Mouse (Mus musculus) liver, adult 2 months (tissue): ENCODE results near the gene Sco1. TPM values are rescaled to one million over a fixed set of nuclear protein-coding genes. Genes with fewer than 3 reads are reported as not detected.

Experiments used
- DNase-seq: peaks from one replicate; pipeline ENCODE4 v3.0.0-alpha.2; 2011; ENCODE audit warnings: low read depth, low spot score; ENCODE audit errors: extremely low read depth
- H3K27ac ChIP-seq: fragments of 200-500 bp; replicated peaks from 2 replicates; pipeline ENCODE4 v1.5.1; 2012; ENCODE audit warnings: low read depth, mild to moderate bottlenecking, control low read depth, inconsistent platforms, low read length; ENCODE audit not compliant: insufficient read depth
- H3K27me3 ChIP-seq: fragments of 200-500 bp; 2 replicates; pipeline ENCODE4 v1.6.1; 2012; ENCODE audit warnings: mild to moderate bottlenecking, moderate library complexity, low read length, inconsistent platforms; ENCODE audit not compliant: control insufficient read depth, insufficient read depth
- H3K36me3 ChIP-seq: fragments of 200-500 bp; 2 replicates; pipeline ENCODE4 v1.6.1; 2012; ENCODE audit warnings: low read length, inconsistent platforms; ENCODE audit not compliant: control insufficient read depth, insufficient read depth
- H3K4me1 ChIP-seq: fragments of 200-500 bp; 2 replicates; pipeline ENCODE4 v1.6.1; 2011; ENCODE audit warnings: low read length; ENCODE audit not compliant: control insufficient read depth, insufficient read depth
- H3K4me3 ChIP-seq: fragments of 200-500 bp; 2 replicates; pipeline ENCODE4 v1.5.1; 2011; ENCODE audit warnings: low read depth, mild to moderate bottlenecking, control low read depth, low read length, moderate library complexity; ENCODE audit not compliant: insufficient read depth
- H3K79me2 ChIP-seq: fragments of 200-500 bp; 2 replicates; pipeline ENCODE4 v1.6.1; 2012; ENCODE audit warnings: inconsistent platforms, mild to moderate bottlenecking, low read length, moderate library complexity; ENCODE audit not compliant: control insufficient read depth, insufficient read depth
- H3K9ac ChIP-seq: fragments of 200-500 bp; 2 replicates; pipeline ENCODE4 v1.6.1; 2012; ENCODE audit warnings: low read depth, mild to moderate bottlenecking, control low read depth, inconsistent platforms, low read length
- CTCF ChIP-seq: fragments of 200-500 bp; IDR thresholded peaks from 2 replicates; pipeline ENCODE4 v1.5.1; 2011; ENCODE audit warnings: low read depth, low read length, control low read depth
- POLR2A ChIP-seq: fragments of 200-500 bp; IDR thresholded peaks from 2 replicates; pipeline ENCODE4 v1.6.1; 2011; ENCODE audit warnings: low read length, control low read depth; ENCODE audit not compliant: insufficient read depth; ENCODE audit errors: extremely low read depth
- WGBS: fragments of 180-500 bp; shearing (Covaris S2); methylation state at CpG from one replicate; pipeline ENCODE4 v1.1.7; 2018; 5-methylcytosine and 5-hydroxymethylcytosine counted together
- polyA plus RNA-seq: library from polyadenylated mRNA; depleted of rRNA; stranded (reverse); fragments of >200 nt; gene quantifications from 2 replicates; pipeline ENCODE4 v1.2.3, GENCODE M21; 2012; rRNA removed
- total RNA-seq: library from RNA; depleted of rRNA; stranded (reverse); fragments of >200 nt; gene quantifications from 2 replicates; pipeline ENCODE4 v1.2.3, GENCODE M21; 2014; rRNA removed

Sco1 gene
- total and polyA plus RNA-seq, 2 experiments = 4.8 to 11.5 TPM

- Histone ChIP-seq H3K36me3 (no peaks in the 10 kb centered on the region), H3K27me3 (no peaks in the 10 kb centered on the region), H3K27ac (no peak overlapping the region), H3K4me3 (no peak overlapping the region), H3K79me2 (no peaks in the 10 kb centered on the region), H3K4me1 (no peaks in the 10 kb centered on the region), H3K9ac (no peak overlapping the region)
- WGBS = 91% methylated on average over 5 of the region's 5 CpGs
- DNase-seq = no peak
- TF ChIP-seq CTCF = no peak
- no peak for TF ChIP-seq POLR2A
Measured at GRCm38 (mm10) chr11:67114261-67114660, 61.8 kb downstream of the Sco1 start.

GRCm38 (mm10) chr11:67114901-67115300 is 62.4 kb downstream of the Sco1 start:
- H3K27me3 ChIP-seq = no peaks in the 10 kb centered on the region
- no peaks in the 10 kb centered on the region for H3K36me3 ChIP-seq
- no peak for TF ChIP-seq POLR2A
- TF ChIP-seq CTCF = no peak
- H3K27ac ChIP-seq = no peak overlapping the region
- no peak overlapping the region for H3K4me3 ChIP-seq
- WGBS = 89% methylated on average over 12 of the region's 12 CpGs
- H3K9ac ChIP-seq = no peak overlapping the region
- DNase-seq = no peak
- H3K4me1 ChIP-seq = no peaks in the 10 kb centered on the region
- H3K79me2 ChIP-seq = no peaks in the 10 kb centered on the region

Other genes with a start within 250 kb of the Sco1 start
- gene Pirt, start 140.7 kb upstream of the Sco1 start, total RNA-seq = not detected in 2 replicates
- gene Pirt, start 140.7 kb upstream of the Sco1 start, polyA plus RNA-seq = not detected in 2 replicates
- gene Tmem238l, start 96.0 kb upstream of the Sco1 start, total RNA-seq = not detected in 2 replicates
- gene Tmem238l, start 96.0 kb upstream of the Sco1 start, polyA plus RNA-seq = not detected in 2 replicates
- 6.6 and 8.7 TPM in 2 replicates for gene Tmem220, start 27.5 kb upstream of the Sco1 start, total RNA-seq
- gene Tmem220, start 27.5 kb upstream of the Sco1 start, polyA plus RNA-seq = 9.5 and 9.9 TPM in 2 replicates
- gene Adprm, start 76 bp upstream of the Sco1 start, total RNA-seq = 25.2 and 36.5 TPM in 2 replicates
- gene Adprm, start 76 bp upstream of the Sco1 start, polyA plus RNA-seq = 10.8 and 14.0 TPM in 2 replicates
- gene Myh3, start 25.6 kb downstream of the Sco1 start, total RNA-seq = not detected in 2 replicates
- not detected in 2 replicates for gene Myh3, start 25.6 kb downstream of the Sco1 start, polyA plus RNA-seq
- 3.0 TPM in 1 of 2 replicates, not detected in the other for gene Myh2, start 118.4 kb downstream of the Sco1 start, total RNA-seq
- gene Myh2, start 118.4 kb downstream of the Sco1 start, polyA plus RNA-seq = not detected in 2 replicates
- gene Myh1, start 147.4 kb downstream of the Sco1 start, total RNA-seq = 3.2 TPM in 1 of 2 replicates, not detected in the other
- gene Myh1, start 147.4 kb downstream of the Sco1 start, polyA plus RNA-seq = not detected in 2 replicates
- 1.9 TPM in 1 of 2 replicates, not detected in the other for gene Myh4, start 185.4 kb downstream of the Sco1 start, total RNA-seq
- not detected in 2 replicates for gene Myh4, start 185.4 kb downstream of the Sco1 start, polyA plus RNA-seq
- gene Myh8, start 224.5 kb downstream of the Sco1 start, total RNA-seq = not detected in 2 replicates
- gene Myh8, start 224.5 kb downstream of the Sco1 start, polyA plus RNA-seq = not detected in 2 replicates